Mouse (Mus musculus) intestine, embryonic 15.5 days (tissue): ENCODE data around the gene Klb. TPM values are rescaled to one million over a fixed set of nuclear protein-coding genes. Genes with fewer than 3 reads are reported as not detected.
"Not testable (repeated sequence)": the region's sequence is repeated elsewhere in the genome, so short reads cannot be mapped to it uniquely, and the experiment has no call there.

ENCODE experiments used
- ATAC-seq: fragments of 200-750 bp; cut with Nextera tagmentation; 2 replicates; pipeline ENCODE4 v1.8.0; 2017; ENCODE audit warnings: moderate TSS enrichment, moderate library complexity
- H3K27ac ChIP-seq: fragments of 300-500 bp; sonication (generic); 2 replicates; pipeline ENCODE4 v1.5.1; 2015; ENCODE audit warnings: mild to moderate bottlenecking, inconsistent platforms
- H3K27me3 ChIP-seq: fragments of 300-500 bp; sonication (generic); replicated peaks from 2 replicates; pipeline ENCODE4 v1.6.1; 2015; ENCODE audit warnings: inconsistent platforms
- H3K36me3 ChIP-seq: fragments of 300-500 bp; sonication (generic); 2 replicates; pipeline ENCODE4 v1.6.1; 2015; ENCODE audit warnings: inconsistent platforms
- H3K4me1 ChIP-seq: fragments of 300-500 bp; sonication (generic); replicated peaks from 2 replicates; pipeline ENCODE4 v1.6.1; 2015; ENCODE audit warnings: inconsistent platforms
- H3K4me2 ChIP-seq: fragments of 300-500 bp; sonication (generic); replicated peaks from 2 replicates; pipeline ENCODE4 v1.6.1; 2015; ENCODE audit warnings: mild to moderate bottlenecking, inconsistent platforms
- H3K4me3 ChIP-seq: fragments of 300-500 bp; sonication (generic); replicated peaks from 2 replicates; pipeline ENCODE4 v1.5.1; 2015; ENCODE audit warnings: inconsistent platforms
- H3K9ac ChIP-seq: fragments of 300-500 bp; sonication (generic); 2 replicates; pipeline ENCODE4 v1.6.1; 2015; ENCODE audit warnings: inconsistent platforms
- H3K9me3 ChIP-seq: fragments of 300-500 bp; sonication (generic); 2 replicates; pipeline ENCODE4 v1.6.1; 2016; ENCODE audit warnings: inconsistent platforms
- WGBS: fragments of 180-500 bp; shearing (Covaris S2); methylation state at CpG from one replicate; pipeline ENCODE4 v1.1.7; 2015; 5-methylcytosine and 5-hydroxymethylcytosine counted together
- polyA plus RNA-seq: library from polyadenylated mRNA; unstranded; fragments of >200 nt; fragmentation: Nextera tagmentation; extraction: Ambion mirVana; gene quantifications from 2 replicates; pipeline ENCODE4 v1.2.1, GENCODE M21; 2015

Gene Klb
- polyA plus RNA-seq: 1.7 and 2.6 TPM in 2 replicates

DNA sequence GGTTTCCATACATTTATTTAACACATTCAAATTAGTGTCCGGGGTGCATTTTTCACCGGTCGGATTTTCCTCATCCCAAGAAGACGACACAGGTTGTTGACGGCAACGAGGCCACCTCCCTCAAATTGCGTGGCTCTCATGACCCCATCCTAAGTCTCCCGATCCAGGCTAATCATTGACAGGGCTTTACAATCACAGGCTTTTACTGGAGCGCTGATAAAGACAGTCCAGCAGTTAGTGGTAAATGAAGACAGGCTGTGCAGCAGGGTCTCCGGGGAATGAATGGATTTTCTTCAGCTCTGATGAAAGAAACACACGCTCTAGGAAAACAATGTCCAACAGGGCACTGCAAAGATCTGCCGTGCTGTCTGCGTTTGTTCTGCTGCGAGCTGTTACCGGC, at the start of gene Klb:
Gene Klb, plus strand, starts transcription at position 147 of the 400 bp plus-strand sequence.
- no peaks in the 10 kb centered on the region for H3K4me1 ChIP-seq
- H3K9me3 ChIP-seq: no peaks in the 10 kb centered on the region
- no peak within 1 kb of the TSS for H3K27ac ChIP-seq
- peak within 1 kb of the TSS; percentile 56 for H3K4me2 ChIP-seq
- H3K9ac ChIP-seq: peak within 1 kb of the TSS; percentile 15; the same call in 1 of the 2 replicates
- peak; percentile 88 for ATAC-seq
- H3K4me3 ChIP-seq: peak within 1 kb of the TSS; percentile 32
- WGBS: 50% methylated on average over 15 of the region's 15 CpGs
- H3K27me3 ChIP-seq: no peaks in the 10 kb centered on the region
- H3K36me3 ChIP-seq: no peaks in the 10 kb centered on the region

DNA sequence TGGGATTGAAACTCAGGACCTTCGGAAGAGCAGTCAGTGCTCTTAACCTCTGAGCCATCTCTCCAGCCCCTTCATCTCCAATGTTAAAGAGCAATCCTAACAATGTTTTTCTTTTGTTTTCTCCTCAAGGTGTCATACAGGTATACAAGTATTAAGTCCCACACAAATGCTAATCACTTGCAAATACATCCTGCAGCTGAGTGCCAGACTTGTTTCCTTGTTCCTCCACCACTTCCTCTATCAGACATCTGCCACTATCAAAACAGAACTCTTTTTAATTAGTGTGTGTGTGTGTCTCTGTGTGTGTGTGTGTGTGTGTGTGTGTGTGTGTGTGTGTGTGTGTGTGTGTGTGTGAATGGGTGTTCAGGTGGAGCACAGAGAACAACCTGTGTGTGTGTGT, 48.5 kb upstream of the Klb start:
- not testable (repeated sequence) for H3K4me3 ChIP-seq, H3K4me1 ChIP-seq, ATAC-seq, H3K27ac ChIP-seq, H3K27me3 ChIP-seq, H3K9me3 ChIP-seq, H3K9ac ChIP-seq, H3K4me2 ChIP-seq
- 100% methylated on average over 1 of the region's 1 CpGs for WGBS
- H3K36me3 ChIP-seq: peaks cover 13% of the 10 kb centered on the region; the same call in 1 of the 2 replicates

DNA sequence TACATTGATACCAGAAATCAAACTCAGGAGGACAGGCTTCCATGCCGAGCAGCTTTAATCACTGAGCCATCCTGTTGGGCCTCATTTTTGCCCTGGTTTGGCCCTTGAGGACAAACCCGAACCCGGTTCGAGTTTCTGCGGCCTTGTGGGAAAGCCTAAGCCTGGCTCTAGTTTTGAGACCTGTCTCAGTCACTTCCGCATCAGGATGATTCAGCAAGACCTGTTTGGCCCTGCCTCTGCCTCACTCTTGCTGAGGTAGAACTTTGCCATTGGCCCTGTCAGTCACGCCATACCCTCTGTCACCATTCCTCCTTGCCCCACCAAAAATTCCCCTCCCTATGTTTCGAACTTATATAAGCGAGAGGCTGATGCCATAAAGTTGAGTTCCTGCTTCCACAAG, 48.0 kb upstream of the Klb start:
- H3K9me3 ChIP-seq: no peaks in the 10 kb centered on the region

DNA sequence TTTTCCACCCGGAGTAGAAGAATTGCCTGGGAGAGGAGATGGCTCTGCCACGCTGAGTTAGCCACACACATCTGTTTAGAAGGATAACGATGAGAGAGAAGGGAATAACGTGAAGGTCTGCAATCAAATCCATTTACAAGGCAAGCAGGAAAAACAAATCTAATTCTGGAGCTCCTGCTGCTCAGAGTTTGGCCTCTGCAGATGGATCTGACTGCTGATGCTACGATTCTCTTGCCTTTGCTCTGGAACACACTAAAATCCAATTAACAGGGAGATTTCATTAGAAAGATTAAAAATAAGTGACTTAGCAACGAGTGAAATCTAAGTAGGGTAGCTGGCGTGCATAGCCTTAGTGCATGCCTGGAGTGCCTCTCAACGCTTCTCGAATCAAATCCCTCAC, 42.6 kb upstream of the Klb start:
- no peaks in the 10 kb centered on the region for H3K27me3 ChIP-seq
- no peak overlapping the region for H3K4me3 ChIP-seq
- peaks cover 5% of the 10 kb centered on the region; the same call in 1 of the 2 replicates for H3K36me3 ChIP-seq
- H3K9ac ChIP-seq: no peak overlapping the region; the same call in 1 of the 2 replicates
- no peak overlapping the region for H3K4me2 ChIP-seq
- no peak overlapping the region for H3K27ac ChIP-seq
- H3K9me3 ChIP-seq: no peaks in the 10 kb centered on the region
- H3K4me1 ChIP-seq: no peaks in the 10 kb centered on the region
- ATAC-seq: no peak
- WGBS: 75% methylated on average over 9 of the region's 9 CpGs

More for the DNA sequence above, 48.0 kb upstream of the Klb start:
- Histone ChIP-seq H3K4me2 (no peak overlapping the region), H3K36me3 (peaks cover 13% of the 10 kb centered on the region; the same call in 1 of the 2 replicates), H3K27me3 (no peaks in the 10 kb centered on the region), H3K9ac (no peak overlapping the region), H3K4me1 (no peaks in the 10 kb centered on the region), H3K4me3 (no peak overlapping the region), H3K27ac (no peak overlapping the region)
- ATAC-seq: no peak
- 94% methylated on average over 9 of the region's 9 CpGs for WGBS

DNA sequence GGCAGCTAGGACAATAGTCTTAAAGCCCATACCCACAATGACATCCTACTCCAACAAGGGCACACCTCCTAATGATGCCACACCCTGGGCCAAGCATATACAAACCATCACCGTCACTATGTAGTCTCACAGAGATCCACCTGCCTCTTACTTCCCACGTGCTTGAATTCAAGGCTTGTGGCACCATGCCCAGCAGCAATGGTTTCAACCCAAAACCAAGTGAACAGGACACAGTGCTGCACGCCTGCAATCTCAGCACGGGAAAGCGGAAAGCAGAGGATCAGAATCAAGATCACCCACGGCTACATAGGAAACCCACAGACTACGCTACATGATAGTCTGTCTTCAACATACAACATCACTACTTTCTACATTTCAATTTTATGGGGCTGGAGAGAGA, 39.9 kb upstream of the Klb start:
- peaks cover 11% of the 10 kb centered on the region for H3K36me3 ChIP-seq
- 95% methylated on average over 7 of the region's 7 CpGs for WGBS

DNA sequence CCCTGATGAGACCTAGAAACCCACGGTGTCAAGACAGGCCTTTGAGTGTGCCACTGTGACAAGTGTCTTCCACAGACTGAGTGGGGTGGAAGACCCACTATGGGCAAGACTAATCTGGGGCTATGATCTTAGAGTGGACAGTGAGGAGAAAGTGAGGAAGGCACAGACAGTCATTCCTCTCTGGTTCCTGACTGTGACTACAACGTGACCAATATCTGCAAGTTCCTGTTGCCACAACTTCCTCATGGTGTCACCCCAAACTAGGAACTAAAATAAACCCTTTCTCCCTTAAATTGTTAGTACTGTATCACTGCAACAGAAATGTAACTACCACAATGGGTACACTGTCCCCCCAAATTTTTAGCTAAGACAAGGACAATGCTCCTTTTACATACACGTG, 39.2 kb upstream of the Klb start:
- Histone ChIP-seq H3K4me2 (no peak overlapping the region), H3K4me3 (no peak overlapping the region), H3K4me1 (no peaks in the 10 kb centered on the region), H3K9me3 (no peaks in the 10 kb centered on the region), H3K9ac (no peak overlapping the region), H3K27ac (no peak overlapping the region), H3K27me3 (no peaks in the 10 kb centered on the region), H3K36me3 (peaks cover 9% of the 10 kb centered on the region)
- 98% methylated on average over 3 of the region's 3 CpGs for WGBS
- no peak for ATAC-seq

More for the DNA sequence above, 39.9 kb upstream of the Klb start:
- no peak for ATAC-seq
- no peak overlapping the region for H3K4me3 ChIP-seq
- H3K27me3 ChIP-seq: no peaks in the 10 kb centered on the region
- H3K9me3 ChIP-seq: no peaks in the 10 kb centered on the region
- H3K9ac ChIP-seq: no peak overlapping the region
- H3K27ac ChIP-seq: no peak overlapping the region
- no peak overlapping the region for H3K4me2 ChIP-seq
- no peaks in the 10 kb centered on the region for H3K4me1 ChIP-seq

DNA sequence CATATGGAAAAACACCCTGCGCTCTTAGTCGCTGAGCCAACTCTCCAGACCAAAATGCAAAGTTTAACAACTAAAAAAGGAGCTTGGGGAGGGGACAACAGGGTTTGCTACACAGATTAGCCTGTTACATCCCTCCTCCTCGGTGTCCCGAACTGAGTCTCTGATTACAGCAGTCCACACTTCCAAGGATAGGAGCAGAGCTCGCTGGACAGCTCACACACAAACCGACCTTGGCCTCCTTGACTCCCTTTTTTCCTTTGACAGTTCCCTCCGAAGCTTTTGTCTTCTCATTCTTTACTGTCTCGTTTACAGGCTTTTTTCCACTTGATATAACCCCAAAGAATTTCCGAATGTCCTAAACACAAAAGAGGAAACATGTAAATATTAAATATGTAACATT, 28.9 kb upstream of the Klb start:
- peaks cover 8% of the 10 kb centered on the region; the same call in 1 of the 2 replicates for H3K36me3 ChIP-seq
- no peak for ATAC-seq
- H3K9me3 ChIP-seq: no peaks in the 10 kb centered on the region
- no peak overlapping the region for H3K27ac ChIP-seq
- 88% methylated on average over 9 of the region's 9 CpGs for WGBS
- no peak overlapping the region for H3K4me3 ChIP-seq
- no peak overlapping the region for H3K9ac ChIP-seq
- H3K27me3 ChIP-seq: no peaks in the 10 kb centered on the region
- no peak overlapping the region for H3K4me2 ChIP-seq
- H3K4me1 ChIP-seq: no peaks in the 10 kb centered on the region

DNA sequence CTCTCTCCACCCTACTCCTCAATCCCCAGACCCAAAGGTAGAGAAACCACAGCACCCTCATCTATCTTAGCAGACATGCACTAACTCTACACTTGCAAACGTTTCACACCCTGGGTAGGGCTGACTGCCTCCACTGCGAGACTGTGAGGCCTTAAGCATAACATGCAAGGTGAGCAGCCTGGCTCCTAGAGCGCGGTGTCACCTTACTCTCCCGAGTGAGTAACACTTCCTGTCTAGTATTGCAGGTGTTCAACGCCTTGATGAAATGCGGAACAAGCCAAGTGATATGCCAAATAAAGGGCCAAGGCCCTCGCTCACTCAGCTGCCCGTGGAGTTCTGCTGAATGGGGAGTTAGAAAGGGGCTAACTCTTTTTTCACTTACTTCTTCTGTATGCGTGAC, 25.9 kb upstream of the Klb start:
- Histone ChIP-seq H3K4me1 (no peaks in the 10 kb centered on the region), H3K36me3 (peaks cover 3% of the 10 kb centered on the region; the same call in 1 of the 2 replicates), H3K27me3 (no peaks in the 10 kb centered on the region), H3K4me2 (no peak overlapping the region), H3K27ac (no peak overlapping the region), H3K9me3 (no peaks in the 10 kb centered on the region), H3K4me3 (no peak overlapping the region), H3K9ac (no peak overlapping the region)
- ATAC-seq: no peak
- WGBS: 79% methylated on average over 10 of the region's 10 CpGs

DNA sequence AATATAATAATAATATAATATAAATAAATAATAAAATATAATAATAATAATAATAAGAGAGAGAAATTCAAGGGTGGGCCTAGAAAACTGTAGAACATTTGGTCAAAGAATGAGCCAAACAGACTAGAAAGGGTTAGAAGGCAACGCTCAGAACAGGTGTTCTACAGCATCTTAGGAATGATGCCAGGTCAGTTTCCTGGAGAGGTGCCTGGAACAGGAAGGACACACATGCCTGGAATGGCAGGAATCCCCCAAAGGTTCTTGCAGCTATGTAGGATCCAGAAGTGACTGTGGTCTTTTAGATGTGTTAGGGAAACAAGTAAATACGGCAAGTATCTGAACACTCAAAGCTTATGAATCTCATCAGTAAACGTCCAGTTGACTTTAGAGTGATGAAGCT, 23.8 kb upstream of the Klb start:
- no peaks in the 10 kb centered on the region for H3K27me3 ChIP-seq
- 0 out of 2 replicates have a peak, but pooled peaks cover 2% of the 10 kb centered on the region for H3K4me1 ChIP-seq
- no peak overlapping the region for H3K4me2 ChIP-seq
- H3K9ac ChIP-seq: no peak overlapping the region
- 85% methylated on average over 3 of the region's 3 CpGs for whole genome bisulfite sequencing
- H3K9me3 ChIP-seq: no peaks in the 10 kb centered on the region
- ATAC-seq: no peak
- H3K27ac ChIP-seq: no peak overlapping the region
- no peaks in the 10 kb centered on the region for H3K36me3 ChIP-seq
- H3K4me3 ChIP-seq: no peak overlapping the region

DNA sequence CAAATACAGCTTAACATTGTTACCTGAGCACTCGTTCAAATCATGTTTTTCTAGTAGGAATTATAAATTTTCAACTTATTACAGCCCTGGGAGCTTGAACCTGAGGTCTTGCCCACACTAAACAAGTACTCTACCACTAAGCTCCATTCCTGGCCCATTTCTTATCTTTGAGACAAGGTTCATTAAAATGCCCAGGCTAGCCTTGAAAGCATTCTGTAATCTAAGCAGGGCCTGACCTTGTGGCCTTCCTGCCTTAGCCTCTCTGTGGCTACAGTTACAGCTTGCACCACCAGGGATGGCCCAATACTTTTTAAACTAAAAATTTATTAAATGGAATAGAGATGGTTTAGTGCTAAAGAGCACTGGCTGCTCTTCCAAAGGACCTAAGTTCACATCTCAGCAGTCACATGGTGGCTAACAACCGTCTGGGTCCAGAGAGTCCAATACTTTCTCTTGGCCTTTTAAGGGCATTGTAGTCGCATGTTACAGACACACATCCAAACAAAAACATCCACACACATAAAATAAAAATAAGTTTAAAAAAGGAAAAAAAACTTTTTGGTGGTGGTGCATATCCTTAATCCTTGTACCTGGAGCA, 23.3 kb upstream of the Klb start:
- Histone ChIP-seq H3K4me3 (no peak overlapping the region), H3K4me2 (no peak overlapping the region), H3K36me3 (no peaks in the 10 kb centered on the region), H3K27me3 (no peaks in the 10 kb centered on the region), H3K4me1 (0 out of 2 replicates have a peak, but pooled peaks cover 2% of the 10 kb centered on the region), H3K9me3 (no peaks in the 10 kb centered on the region), H3K27ac (no peak overlapping the region), H3K9ac (no peak overlapping the region)
- no peak for ATAC-seq
- WGBS: 83% methylated on average over 3 of the region's 3 CpGs

DNA sequence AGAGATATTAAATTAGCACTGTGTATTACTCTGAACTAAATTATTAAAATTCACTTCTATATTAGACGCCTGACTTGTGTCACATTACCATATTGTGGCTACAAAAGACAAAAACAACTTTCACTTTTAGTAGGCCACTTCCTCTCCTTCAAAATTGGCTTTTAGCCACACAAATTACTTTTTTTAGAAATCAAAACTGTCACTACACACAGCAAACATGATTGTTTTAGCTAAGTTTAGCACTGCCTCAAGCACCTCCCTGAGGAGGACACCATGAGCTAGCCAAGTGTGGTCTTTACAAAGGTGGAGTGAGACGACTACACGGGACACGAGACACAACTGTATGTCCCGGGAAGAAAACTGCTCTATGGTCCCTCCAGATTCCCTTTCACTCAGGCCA, 21.9 kb upstream of the Klb start:
- 0 out of 2 replicates have a peak, but pooled peaks have one; percentile 17 for ATAC-seq
- H3K4me3 ChIP-seq: no peak overlapping the region
- H3K9ac ChIP-seq: no peak overlapping the region
- WGBS: 37% methylated on average over 5 of the region's 5 CpGs
- H3K36me3 ChIP-seq: no peaks in the 10 kb centered on the region
- H3K4me1 ChIP-seq: 0 out of 2 replicates have a peak, but pooled peaks cover 2% of the 10 kb centered on the region
- 0 out of 2 replicates have a peak overlapping the region, but pooled peaks have one; percentile 2 for H3K27ac ChIP-seq
- H3K9me3 ChIP-seq: no peaks in the 10 kb centered on the region
- H3K27me3 ChIP-seq: no peaks in the 10 kb centered on the region
- 0 out of 2 replicates have a peak overlapping the region, but pooled peaks have one; percentile 7 for H3K4me2 ChIP-seq

DNA sequence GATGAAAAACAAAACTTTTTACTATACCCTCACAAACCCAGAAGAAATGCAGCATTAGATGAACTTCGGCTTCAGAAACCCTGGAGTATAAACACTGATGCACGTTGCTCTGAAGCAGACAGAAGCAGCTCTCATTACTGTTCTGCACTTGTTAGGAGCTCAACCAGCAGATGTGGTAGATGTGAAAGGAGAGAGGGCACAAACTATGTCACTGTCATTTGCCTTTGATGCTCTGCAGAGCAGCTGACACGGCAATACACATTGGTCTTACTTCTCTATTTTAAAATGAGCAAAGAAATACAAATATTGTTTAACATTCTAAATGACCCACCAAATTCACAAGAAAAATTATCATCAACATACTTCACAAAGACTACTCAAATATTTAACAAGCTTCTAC, 18.1 kb upstream of the Klb start:
- no peak overlapping the region for H3K9ac ChIP-seq
- no peak for ATAC-seq
- no peak overlapping the region for H3K27ac ChIP-seq
- H3K36me3 ChIP-seq: 0 out of 2 replicates have a peak, but pooled peaks cover 2% of the 10 kb centered on the region
- H3K27me3 ChIP-seq: no peaks in the 10 kb centered on the region
- 0 out of 2 replicates have a peak, but pooled peaks cover 5% of the 10 kb centered on the region for H3K4me1 ChIP-seq
- H3K4me2 ChIP-seq: no peak overlapping the region
- no peaks in the 10 kb centered on the region for H3K9me3 ChIP-seq
- H3K4me3 ChIP-seq: no peak overlapping the region
- WGBS: 59% methylated on average over 3 of the region's 3 CpGs

DNA sequence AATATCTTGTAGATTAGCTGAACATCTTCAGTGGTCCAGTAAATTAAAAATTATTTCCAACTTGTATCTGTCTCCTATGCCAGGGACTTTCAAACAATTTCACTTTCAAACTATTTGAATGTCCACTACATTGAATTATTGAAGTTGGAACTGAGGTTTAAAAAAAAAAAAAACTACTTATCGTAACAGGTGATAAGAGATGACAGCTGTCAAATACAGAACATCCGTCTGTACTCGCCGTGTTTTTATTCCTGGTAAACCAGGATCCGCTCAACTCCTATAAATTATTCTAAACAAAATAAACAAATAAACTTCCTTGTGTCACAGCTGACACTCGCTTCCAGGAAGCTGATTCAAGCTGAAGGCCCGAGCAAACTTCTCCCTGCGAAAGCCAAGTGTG, 13.3 kb upstream of the Klb start:
- 0 out of 2 replicates have a peak, but pooled peaks cover 2% of the 10 kb centered on the region for H3K36me3 ChIP-seq
- peak overlapping the region; percentile 88 for H3K27ac ChIP-seq
- 0 out of 2 replicates have a peak, but pooled peaks cover 3% of the 10 kb centered on the region for H3K4me1 ChIP-seq
- no peak for ATAC-seq
- no peaks in the 10 kb centered on the region for H3K27me3 ChIP-seq
- 4% methylated on average over 8 of the region's 8 CpGs for WGBS
- peak overlapping the region; percentile 91 for H3K4me3 ChIP-seq
- H3K9ac ChIP-seq: peak overlapping the region; percentile 88
- no peaks in the 10 kb centered on the region for H3K9me3 ChIP-seq
- H3K4me2 ChIP-seq: peak overlapping the region; percentile 82
